Mouse (Mus musculus) urinary bladder, postnatal 25 days (tissue): Measurements from ENCODE around the gene Wnk1.
A peak's percentile ranks its signal among the peaks of the same experiment; 100 is the strongest.

ENCODE experiments used
- DNase-seq: peaks from one replicate; pipeline ENCODE4 v3.0.0; 2022; ENCODE audit warnings: low spot score

Gene Wnk1

GRCm38 (mm10) chr6:120040557-120040857, 2.0 kb upstream of the Wnk1 start:
- DNase-seq: no peak

DNA sequence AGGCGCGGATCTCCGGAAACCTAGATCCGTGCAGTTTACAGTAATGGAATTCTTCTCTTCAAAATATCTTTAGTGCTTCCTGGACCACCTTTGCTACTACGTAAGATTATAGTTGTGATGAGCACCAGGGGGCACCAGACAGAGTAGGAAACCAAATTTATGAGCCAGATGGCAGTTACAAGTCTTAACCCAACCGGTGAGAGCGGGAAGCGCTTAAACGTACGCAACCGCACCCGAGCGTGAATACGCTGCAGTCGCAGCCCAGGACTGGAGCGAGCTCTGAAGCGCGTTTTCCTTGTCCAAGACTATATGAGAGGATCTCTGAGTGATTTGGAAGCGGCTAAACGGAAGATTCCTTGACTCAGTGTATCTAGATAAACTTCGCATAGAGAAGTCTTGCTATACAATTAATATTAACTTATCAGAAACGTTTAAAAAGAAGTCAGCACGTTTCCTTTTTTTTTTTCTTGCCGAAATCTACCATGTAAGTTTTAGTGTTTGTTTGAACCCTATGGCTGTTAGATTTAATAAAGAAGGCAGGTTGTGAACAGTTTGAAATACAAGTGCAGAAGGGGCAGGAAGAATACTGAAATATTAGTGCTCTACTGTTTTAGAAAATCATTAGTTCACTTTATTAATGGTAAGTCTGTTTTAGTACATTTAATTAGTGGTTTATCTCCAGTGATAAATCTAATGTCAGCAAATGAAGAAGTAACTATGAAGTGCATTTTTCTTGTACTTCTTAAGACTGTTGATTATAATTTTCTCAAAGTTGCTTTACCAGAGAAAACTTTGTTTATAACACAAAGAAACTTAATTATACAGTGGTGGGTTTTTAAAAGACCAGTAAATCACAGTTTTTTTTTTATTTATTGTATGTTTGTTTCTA, 1.4 kb upstream of the Wnk1 start:
- DNase-seq: peak; percentile 58

- peak; percentile 23 for DNase-seq
Measured at GRCm38 (mm10) chr6:120039256-120039563, 738 bp upstream of the Wnk1 start.

GRCm38 (mm10) chr6:120037636-120038365, 671 bp downstream of the Wnk1 start:
- DNase-seq: peak; percentile 69

DNA sequence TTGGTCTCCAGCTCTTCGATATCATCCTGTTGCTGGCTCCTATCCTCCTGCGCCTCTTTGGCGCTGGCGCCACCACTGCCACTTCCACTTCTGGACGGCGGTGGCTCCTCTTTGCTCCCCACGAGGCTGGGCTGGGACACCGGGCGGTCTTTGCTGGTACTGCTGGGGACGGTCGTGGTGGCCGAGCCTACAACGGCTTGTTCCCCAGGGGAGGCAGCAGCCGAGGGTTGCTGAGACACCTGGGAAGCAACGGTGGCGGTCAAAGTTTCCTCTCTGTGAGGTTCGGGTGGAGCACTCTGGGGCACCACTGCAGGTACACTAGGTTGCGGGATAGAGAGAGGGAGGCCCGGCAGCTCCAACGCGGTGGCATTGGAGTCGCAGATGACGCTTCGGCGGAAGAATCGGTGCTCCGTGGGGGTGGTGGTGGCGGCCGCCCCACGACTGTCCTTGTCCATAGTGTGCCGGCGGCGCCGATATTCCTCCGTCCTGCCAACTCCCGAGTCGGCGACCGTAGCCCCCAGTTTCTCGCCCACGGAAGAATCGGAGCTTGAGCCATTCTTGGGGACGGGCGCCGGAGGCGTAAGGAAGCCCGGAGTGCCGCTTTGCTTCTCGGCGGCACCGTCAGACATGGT, 1.4 kb downstream of the Wnk1 start:
- peak; percentile 47 for DNase-seq

- DNase-seq: no peak
Measured at GRCm38 (mm10) chr6:120024577-120024976, 13.9 kb downstream of the Wnk1 start.

DNA sequence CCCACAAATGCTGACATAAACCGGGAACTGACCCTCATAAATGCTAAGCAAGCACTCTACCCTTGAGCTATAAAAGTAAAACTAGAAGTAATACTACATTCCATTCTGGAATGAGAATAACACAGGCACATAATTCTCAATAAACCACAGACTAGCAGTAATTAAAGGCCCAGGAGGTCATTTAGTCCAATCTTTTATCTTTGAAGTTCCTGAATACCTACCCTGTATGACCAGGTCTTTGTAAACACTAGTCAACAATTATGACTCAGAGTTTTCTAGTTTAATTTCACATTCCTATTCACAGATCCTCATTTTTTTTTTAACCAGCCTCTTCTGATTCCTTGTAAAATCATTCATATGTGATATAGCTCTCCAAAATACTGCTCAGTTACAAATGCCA, 14.7 kb downstream of the Wnk1 start:
- DNase-seq: no peak

GRCm38 (mm10) chr6:120022042-120022441, 16.4 kb downstream of the Wnk1 start:
- no peak for DNase-seq

- no peak for DNase-seq
Measured at GRCm38 (mm10) chr6:120019697-120020096, 18.8 kb downstream of the Wnk1 start.

DNA sequence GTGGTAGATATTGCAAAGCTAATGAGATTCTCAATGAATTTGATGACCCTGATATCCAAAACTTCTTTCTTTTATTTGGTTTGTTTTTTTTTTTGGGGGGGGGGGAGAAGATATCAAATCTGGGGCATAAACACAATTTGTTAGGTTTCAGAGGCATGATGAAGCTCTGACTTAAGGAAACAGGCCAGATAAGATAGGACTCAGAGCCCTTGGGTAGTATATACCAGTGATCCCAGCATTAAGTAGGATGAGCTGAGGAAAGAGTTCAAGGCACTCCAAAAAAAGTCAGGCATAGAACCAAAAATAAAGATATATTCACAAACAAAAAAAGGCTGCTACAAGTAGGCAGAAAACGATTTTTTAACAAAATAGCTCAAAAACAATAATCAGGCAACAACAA, 25.3 kb downstream of the Wnk1 start:
- no peak for DNase-seq

DNA sequence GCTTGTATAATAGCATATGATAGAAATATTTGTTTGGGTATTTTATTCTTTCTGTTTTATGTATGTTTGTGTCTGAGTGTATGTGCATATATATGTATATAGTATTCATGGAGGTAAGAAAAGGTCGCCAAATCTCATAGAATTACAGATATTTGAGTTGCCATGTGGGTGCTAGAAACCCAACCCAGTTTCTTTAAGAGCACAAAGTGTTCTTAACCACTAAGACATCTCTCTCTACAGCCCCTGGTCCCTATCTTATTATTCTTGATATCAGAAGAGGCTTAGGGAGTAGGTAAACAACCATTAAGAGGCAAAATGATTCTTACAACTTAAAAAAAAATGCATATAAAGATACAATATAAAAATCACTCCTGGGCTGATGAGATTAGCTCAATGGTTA, 27.0 kb downstream of the Wnk1 start:
- no peak for DNase-seq

- no peak for DNase-seq
Measured at GRCm38 (mm10) chr6:120011001-120011400, 27.5 kb downstream of the Wnk1 start.

DNA sequence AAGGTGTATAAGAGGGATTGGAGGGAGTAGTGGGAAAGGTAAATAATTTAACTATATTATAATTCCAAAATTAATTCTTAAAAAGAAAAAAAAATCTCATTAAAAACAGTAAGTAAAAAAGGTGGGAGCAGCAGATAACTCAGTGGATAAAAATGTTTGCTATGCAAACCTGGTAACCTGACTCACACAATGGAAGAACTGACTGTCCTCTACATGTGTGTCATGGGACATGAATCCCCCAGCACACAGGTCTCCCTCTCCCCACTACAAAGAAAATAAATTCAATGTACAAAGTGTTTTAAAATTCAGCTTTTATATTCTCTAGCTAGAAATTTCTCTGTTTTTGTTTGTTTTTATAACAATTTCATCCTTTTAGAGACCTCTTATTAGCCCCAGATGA, 27.9 kb downstream of the Wnk1 start:
- DNase-seq: no peak

- DNase-seq: no peak
Measured at GRCm38 (mm10) chr6:120001718-120002117, 36.8 kb downstream of the Wnk1 start.

DNA sequence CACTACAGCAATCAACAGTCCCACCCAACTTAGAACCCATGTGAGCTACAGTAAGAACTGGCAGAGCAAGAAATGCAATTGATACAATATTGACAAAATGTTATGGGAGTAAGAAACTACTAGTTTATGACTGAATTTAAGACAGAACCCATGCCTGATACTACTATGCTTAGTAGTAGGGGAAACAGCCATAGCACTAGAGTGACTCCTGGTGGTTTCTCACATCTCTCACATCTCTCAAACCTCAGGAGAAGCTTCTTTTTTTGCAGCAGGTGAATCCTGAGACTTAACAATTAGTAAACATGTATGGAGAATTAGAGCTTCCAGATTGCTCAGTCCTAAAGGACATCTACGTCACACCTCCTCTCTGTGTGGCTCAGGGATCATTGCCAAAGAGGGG, 42.0 kb downstream of the Wnk1 start:
- no peak for DNase-seq

GRCm38 (mm10) chr6:119924235-119925005, 114.1 kb downstream of the Wnk1 start:
- no peak for DNase-seq

GRCm38 (mm10) chr6:119922544-119922943, 115.9 kb downstream of the Wnk1 start:
- DNase-seq: no peak

GRCm38 (mm10) chr6:119922136-119922535, 116.3 kb downstream of the Wnk1 start:
- DNase-seq: no peak

- DNase-seq: no peak
Measured at GRCm38 (mm10) chr6:119918561-119919181, 119.8 kb downstream of the Wnk1 start.

DNA sequence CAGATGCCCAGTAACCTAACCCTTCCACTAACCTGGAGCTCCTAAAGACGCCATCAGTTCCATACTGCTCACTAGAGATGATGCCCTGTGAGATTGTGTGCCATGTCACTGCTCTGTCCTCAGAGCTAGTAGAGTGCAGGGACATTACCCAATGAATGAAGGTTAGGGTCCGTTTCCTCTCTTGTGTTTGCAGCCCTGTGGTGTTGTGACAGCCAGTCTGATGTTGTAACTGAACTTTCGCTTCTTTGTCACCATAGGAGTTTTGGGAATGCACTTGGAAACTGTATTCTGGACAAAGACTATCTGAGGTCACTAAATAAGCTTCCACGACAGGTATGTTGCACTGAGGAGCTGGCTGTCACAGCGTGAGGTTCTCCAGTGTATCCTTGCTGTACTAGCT, 122.8 kb downstream of the Wnk1 start:
- DNase-seq: no peak

DNA sequence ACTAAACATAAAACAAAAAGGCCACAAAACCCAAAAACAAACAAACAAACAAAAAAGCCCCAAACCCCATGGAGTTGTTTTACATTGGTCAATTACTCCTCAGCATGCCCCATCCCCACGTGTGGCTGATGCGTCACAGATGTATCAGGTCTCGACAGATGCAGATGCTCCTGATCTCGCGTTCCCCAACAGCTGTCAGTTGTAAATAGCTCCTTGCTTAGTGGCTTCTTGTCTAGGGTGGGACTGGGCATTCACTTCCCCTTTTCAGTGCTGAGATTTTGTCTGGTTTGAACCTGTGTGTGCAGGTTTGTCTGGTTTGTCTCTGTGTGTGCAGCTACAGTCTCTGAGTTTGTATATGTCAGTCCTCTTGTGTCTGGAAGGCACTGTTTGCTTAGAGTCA, 126.4 kb downstream of the Wnk1 start:
- no peak for DNase-seq

DNA sequence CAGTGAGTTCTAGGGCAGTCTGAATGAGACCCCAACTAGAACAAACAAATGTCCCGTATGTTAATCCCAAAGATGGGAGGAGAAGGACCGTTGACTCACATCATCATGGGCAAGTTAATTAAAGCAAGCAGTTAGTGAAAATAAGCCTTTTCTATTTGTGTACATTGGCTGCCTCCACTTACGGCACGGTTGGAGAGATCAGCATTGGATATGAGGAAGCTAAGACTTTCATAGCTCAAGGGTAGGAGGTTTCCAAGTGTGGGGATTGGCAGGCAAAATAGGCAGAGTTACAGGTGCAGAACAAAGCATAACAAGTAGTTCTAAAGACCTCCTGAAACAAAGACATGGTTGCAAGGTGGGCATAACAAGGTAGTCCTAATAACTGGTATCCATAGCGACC, 133.0 kb downstream of the Wnk1 start:
- no peak for DNase-seq
